Mouse (Mus musculus): ENCODE measurements at regions not wholly inside any gene's neighbourhood (a gene's known extent, or its start where the extent isn't known, plus 50 kb on each side); places are given as distances from the start of the nearest gene placed in this dataset.

DNA sequence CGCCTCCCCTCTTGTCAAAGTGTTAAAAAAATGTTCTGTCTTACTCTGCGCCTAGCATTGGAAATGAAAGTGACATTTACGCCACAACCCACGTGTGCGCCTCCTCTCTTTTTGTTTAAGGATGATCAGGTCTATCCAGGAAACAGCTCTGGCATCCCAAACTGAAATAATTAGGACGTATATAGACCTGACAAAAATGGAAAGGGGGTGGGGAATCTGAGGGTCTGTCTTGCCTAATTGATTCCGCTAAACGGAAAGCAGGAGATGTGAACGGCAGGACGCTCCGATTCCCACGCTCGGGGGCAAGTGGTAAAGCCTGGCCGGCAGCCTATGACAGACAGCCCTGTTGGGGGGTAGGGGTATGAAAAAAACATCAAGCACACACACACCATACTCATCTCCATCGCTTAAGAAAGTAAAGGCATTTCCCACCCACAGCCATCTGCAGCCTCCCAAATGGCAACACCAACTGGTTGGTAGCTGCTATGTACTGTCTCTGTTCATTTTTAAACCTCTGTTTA, 235.8 kb downstream of the Mef2c start:
- H3K27me3 ChIP-seq (replicated peaks; ENCODE audit: control insufficient read depth, insufficient read depth, low read length) = peaks cover 5% of the 10 kb centered on the region
- no peak overlapping the region for H3K4me3 ChIP-seq (ENCODE audit: insufficient read depth, low read depth, low read length)
- WGBS = 8% methylated on average over 15 of the region's 15 CpGs
- H3K36me3 ChIP-seq (ENCODE audit: control insufficient read depth, insufficient read depth, low read length) = no peaks in the 10 kb centered on the region
- no peak overlapping the region for H3K27ac ChIP-seq (ENCODE audit: insufficient read depth, low read depth, low read length)
- TF ChIP-seq POLR2A (IDR thresholded peaks at IDR 0.05; ENCODE audit: low read depth, low read length) (no peak), CTCF (conservative IDR thresholded peaks at IDR 0.05; ENCODE audit: insufficient read depth, insufficient read length, low read depth, low read length) (no peak)
- no peaks in the 10 kb centered on the region; the same call in 1 of the 2 replicates for H3K4me1 ChIP-seq (ENCODE audit: control insufficient read depth, insufficient read depth, low read length)
- no peak for DNase-seq

DNA sequence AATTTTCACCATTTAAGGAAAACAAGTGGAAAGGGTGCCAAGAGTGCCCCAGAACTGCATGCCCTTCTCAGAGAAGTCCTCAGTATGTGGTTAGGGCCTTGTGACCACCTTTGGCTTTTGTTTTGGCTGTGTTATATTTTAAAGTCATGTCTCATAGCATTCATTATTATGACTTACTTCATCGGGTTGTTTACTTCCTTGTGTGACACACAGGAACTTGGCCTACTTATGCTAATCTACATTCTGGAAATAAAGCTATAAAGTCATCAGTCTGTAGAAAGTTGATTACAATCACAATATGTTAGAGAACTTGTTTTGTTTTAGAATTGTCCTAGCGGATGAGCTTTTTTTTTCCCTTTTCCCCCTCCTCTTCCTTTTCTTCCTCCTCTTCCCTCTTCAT, 236.3 kb downstream of the Mef2c start:
- TF ChIP-seq POLR2A (IDR thresholded peaks at IDR 0.05; ENCODE audit: low read depth, low read length) (no peak), CTCF (conservative IDR thresholded peaks at IDR 0.05; ENCODE audit: insufficient read depth, insufficient read length, low read depth, low read length) (no peak)
- Histone ChIP-seq H3K27me3 (replicated peaks; ENCODE audit: control insufficient read depth, insufficient read depth, low read length) (peaks cover 5% of the 10 kb centered on the region), H3K4me3 (ENCODE audit: insufficient read depth, low read depth, low read length) (no peak overlapping the region), H3K36me3 (ENCODE audit: control insufficient read depth, insufficient read depth, low read length) (no peaks in the 10 kb centered on the region), H3K27ac (ENCODE audit: insufficient read depth, low read depth, low read length) (no peak overlapping the region), H3K4me1 (ENCODE audit: control insufficient read depth, insufficient read depth, low read length) (no peaks in the 10 kb centered on the region; the same call in 1 of the 2 replicates)
- no peak for DNase-seq
- WGBS = 38% methylated on average over 2 of the region's 2 CpGs

DNA sequence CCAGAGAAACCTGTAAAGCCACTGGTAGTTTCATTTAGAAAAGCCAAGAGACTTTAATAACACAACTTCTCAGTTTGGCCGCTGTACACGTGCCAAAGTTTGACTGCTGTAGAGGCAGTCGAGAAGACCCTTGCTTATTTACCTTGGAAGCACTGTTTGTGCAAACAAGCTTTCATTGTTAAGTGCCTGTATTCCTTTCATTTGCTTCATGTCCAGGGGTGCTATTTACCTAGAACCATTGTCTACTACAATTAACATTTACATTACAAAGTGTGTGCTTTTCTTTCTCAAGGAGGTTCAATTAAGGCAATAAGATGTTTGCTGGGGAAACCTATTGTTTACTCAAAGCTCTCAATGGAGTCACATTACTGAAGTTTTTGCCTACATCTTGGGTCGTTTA, 236.9 kb downstream of the Mef2c start:
- no peak overlapping the region for H3K27ac ChIP-seq (ENCODE audit: insufficient read depth, low read depth, low read length)
- TF ChIP-seq CTCF (conservative IDR thresholded peaks at IDR 0.05; ENCODE audit: insufficient read depth, insufficient read length, low read depth, low read length) (no peak), POLR2A (IDR thresholded peaks at IDR 0.05; ENCODE audit: low read depth, low read length) (no peak)
- H3K4me1 ChIP-seq (ENCODE audit: control insufficient read depth, insufficient read depth, low read length) = no peaks in the 10 kb centered on the region; the same call in 1 of the 2 replicates
- H3K4me3 ChIP-seq (ENCODE audit: insufficient read depth, low read depth, low read length) = no peak overlapping the region
- 37% methylated on average over 4 of the region's 4 CpGs for WGBS
- H3K36me3 ChIP-seq (ENCODE audit: control insufficient read depth, insufficient read depth, low read length) = no peaks in the 10 kb centered on the region
- no peak for DNase-seq
- H3K27me3 ChIP-seq (replicated peaks; ENCODE audit: control insufficient read depth, insufficient read depth, low read length) = peaks cover 5% of the 10 kb centered on the region

DNA sequence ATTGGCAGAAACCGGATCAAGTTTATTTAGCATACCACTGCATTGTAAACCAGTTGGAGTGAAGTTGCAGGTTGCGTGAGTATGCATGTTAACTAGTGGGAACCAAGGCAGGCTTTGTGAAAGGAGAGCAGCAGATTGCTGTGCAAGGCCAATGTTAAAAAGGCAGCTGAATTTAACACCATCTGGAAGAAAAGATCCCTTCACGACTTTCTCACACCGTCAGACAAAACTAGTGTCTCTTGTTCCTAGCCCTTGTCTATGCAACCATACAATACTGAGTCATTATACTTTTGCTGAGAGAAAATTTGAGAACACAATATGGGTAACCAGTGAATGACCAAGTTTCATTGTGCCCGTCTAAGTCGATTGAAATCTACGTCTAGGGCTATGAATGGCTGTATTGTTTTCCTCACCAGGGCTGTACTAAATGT, 237.8 kb downstream of the Mef2c start:
- Histone ChIP-seq H3K27ac (ENCODE audit: insufficient read depth, low read depth, low read length) (peak overlapping the region; percentile 45; the same call in 1 of the 2 replicates), H3K36me3 (ENCODE audit: control insufficient read depth, insufficient read depth, low read length) (no peaks in the 10 kb centered on the region), H3K27me3 (replicated peaks; ENCODE audit: control insufficient read depth, insufficient read depth, low read length) (peaks cover 5% of the 10 kb centered on the region), H3K4me3 (ENCODE audit: insufficient read depth, low read depth, low read length) (no peak overlapping the region), H3K4me1 (ENCODE audit: control insufficient read depth, insufficient read depth, low read length) (no peaks in the 10 kb centered on the region; the same call in 1 of the 2 replicates)
- no peak for DNase-seq
- no peak for TF ChIP-seq CTCF (conservative IDR thresholded peaks at IDR 0.05; ENCODE audit: insufficient read depth, insufficient read length, low read depth, low read length)
- TF ChIP-seq POLR2A (IDR thresholded peaks at IDR 0.05; ENCODE audit: low read depth, low read length) = no peak
- WGBS = 44% methylated on average over 7 of the region's 7 CpGs

DNA sequence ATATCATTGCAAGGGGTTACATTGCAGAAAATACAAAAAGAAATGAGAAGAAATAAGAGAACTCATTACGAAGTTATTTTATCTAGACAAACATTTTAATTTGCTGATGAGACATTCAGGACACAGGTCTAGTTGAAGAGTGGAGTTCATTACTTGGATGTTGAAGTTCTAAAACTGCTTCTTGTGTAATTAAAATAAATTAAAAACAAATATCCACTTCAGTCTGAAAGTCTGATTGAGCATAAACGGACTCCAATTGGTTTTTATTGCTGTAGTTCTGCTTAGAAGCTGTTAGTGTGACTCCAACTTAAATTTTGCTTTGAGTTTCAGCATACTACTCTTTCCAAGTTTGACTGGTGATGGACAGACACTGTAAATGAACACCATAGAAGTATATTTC, 238.3 kb downstream of the Mef2c start:
- no peaks in the 10 kb centered on the region; the same call in 1 of the 2 replicates for H3K4me1 ChIP-seq (ENCODE audit: control insufficient read depth, insufficient read depth, low read length)
- H3K36me3 ChIP-seq (ENCODE audit: control insufficient read depth, insufficient read depth, low read length) = no peaks in the 10 kb centered on the region
- no peak for DNase-seq
- peaks cover 5% of the 10 kb centered on the region for H3K27me3 ChIP-seq (replicated peaks; ENCODE audit: control insufficient read depth, insufficient read depth, low read length)
- WGBS = 67% methylated on average over 2 of the region's 2 CpGs
- no peak overlapping the region for H3K27ac ChIP-seq (ENCODE audit: insufficient read depth, low read depth, low read length)
- TF ChIP-seq POLR2A (IDR thresholded peaks at IDR 0.05; ENCODE audit: low read depth, low read length) = no peak
- TF ChIP-seq CTCF (conservative IDR thresholded peaks at IDR 0.05; ENCODE audit: insufficient read depth, insufficient read length, low read depth, low read length) = no peak
- H3K4me3 ChIP-seq (ENCODE audit: insufficient read depth, low read depth, low read length) = no peak overlapping the region

DNA sequence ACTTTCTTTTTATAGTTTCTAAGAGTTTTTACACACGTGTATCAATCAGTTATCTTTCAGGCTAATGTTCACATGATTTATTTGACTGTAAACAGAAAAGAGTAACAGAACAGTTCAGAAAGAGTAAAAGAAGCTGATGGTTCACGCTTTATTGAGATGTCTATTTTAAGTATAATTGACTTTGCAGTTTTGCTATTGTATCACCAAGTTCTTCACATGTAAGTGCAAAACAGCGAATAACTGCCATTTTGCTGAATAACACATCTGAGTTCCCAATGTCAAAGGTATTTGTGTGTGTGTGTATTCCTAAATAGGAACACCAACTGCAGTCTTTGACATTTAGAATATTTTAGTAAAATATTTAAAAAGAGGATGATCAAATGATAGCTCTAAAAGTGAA, 238.7 kb downstream of the Mef2c start:
- Histone ChIP-seq H3K36me3 (ENCODE audit: control insufficient read depth, insufficient read depth, low read length) (no peaks in the 10 kb centered on the region), H3K27ac (ENCODE audit: insufficient read depth, low read depth, low read length) (no peak overlapping the region), H3K4me1 (ENCODE audit: control insufficient read depth, insufficient read depth, low read length) (no peaks in the 10 kb centered on the region), H3K4me3 (ENCODE audit: insufficient read depth, low read depth, low read length) (no peak overlapping the region), H3K27me3 (replicated peaks; ENCODE audit: control insufficient read depth, insufficient read depth, low read length) (peaks cover 2% of the 10 kb centered on the region)
- no peak for TF ChIP-seq POLR2A (IDR thresholded peaks at IDR 0.05; ENCODE audit: low read depth, low read length)
- no peak for TF ChIP-seq CTCF (conservative IDR thresholded peaks at IDR 0.05; ENCODE audit: insufficient read depth, insufficient read length, low read depth, low read length)
- no peak for DNase-seq
- 73% methylated on average over 3 of the region's 3 CpGs for WGBS

DNA sequence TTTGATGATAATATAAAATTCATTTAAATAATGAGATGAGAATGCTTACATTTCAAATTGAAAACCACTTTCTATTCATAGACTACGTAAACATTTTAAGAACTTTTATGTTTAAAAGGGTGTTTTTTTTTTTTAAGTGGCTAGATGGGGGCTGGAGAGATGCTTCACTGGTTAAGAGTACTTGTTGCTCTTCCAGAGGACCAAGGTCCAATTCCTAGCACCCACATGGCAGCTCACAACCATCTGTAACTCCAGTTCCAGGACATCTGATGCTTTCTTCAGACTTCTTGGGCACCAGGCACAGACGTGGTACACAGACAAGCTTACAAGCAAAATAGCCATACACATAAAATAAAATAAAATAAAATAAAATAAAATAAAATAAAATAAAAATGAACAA, 239.5 kb downstream of the Mef2c start:
- 89% methylated on average over 2 of the region's 2 CpGs for WGBS
- Histone ChIP-seq H3K4me1 (ENCODE audit: control insufficient read depth, insufficient read depth, low read length) (no peaks in the 10 kb centered on the region), H3K27ac (ENCODE audit: insufficient read depth, low read depth, low read length) (no peak overlapping the region), H3K27me3 (replicated peaks; ENCODE audit: control insufficient read depth, insufficient read depth, low read length) (peaks cover 2% of the 10 kb centered on the region), H3K36me3 (ENCODE audit: control insufficient read depth, insufficient read depth, low read length) (no peaks in the 10 kb centered on the region), H3K4me3 (ENCODE audit: insufficient read depth, low read depth, low read length) (no peak overlapping the region)
- DNase-seq = no peak
- TF ChIP-seq CTCF (conservative IDR thresholded peaks at IDR 0.05; ENCODE audit: insufficient read depth, insufficient read length, low read depth, low read length) (no peak), POLR2A (IDR thresholded peaks at IDR 0.05; ENCODE audit: low read depth, low read length) (no peak)
